Mouse (Mus musculus) midbrain, embryonic 13.5 days (tissue): ENCODE measurements around the gene Anxa8. TPM values are rescaled to one million over a fixed set of nuclear protein-coding genes. Genes with fewer than 3 reads are reported as not detected.
A peak's percentile ranks its signal among the peaks of the same experiment; 100 is the strongest.

ENCODE experiments used
- ATAC-seq: fragments of 200-750 bp; cut with Nextera tagmentation; 2 replicates; pipeline ENCODE4 v1.8.0; 2017; ENCODE audit warnings: mild to moderate bottlenecking, moderate TSS enrichment, moderate library complexity
- H3K27ac ChIP-seq: fragments of 300-500 bp; sonication (generic); 2 replicates; pipeline ENCODE4 v1.5.1; 2015; ENCODE audit warnings: inconsistent platforms, mild to moderate bottlenecking, moderate library complexity
- H3K27me3 ChIP-seq: fragments of 300-500 bp; sonication (generic); 2 replicates; pipeline ENCODE4 v1.6.1; 2015; ENCODE audit warnings: mild to moderate bottlenecking, inconsistent platforms
- H3K36me3 ChIP-seq: fragments of 300-500 bp; sonication (generic); 2 replicates; pipeline ENCODE4 v1.6.1; 2015; ENCODE audit warnings: mild to moderate bottlenecking, inconsistent platforms
- H3K4me1 ChIP-seq: fragments of 300-500 bp; sonication (generic); replicated peaks from 2 replicates; pipeline ENCODE4 v1.6.1; 2015; ENCODE audit warnings: inconsistent platforms
- H3K4me2 ChIP-seq: fragments of 300-500 bp; sonication (generic); replicated peaks from 2 replicates; pipeline ENCODE4 v1.6.1; 2015; ENCODE audit warnings: moderate library complexity, mild to moderate bottlenecking, inconsistent platforms
- H3K4me3 ChIP-seq: fragments of 300-500 bp; sonication (generic); replicated peaks from 2 replicates; pipeline ENCODE4 v1.5.1; 2015; ENCODE audit warnings: mild to moderate bottlenecking, inconsistent platforms
- H3K9ac ChIP-seq: fragments of 300-500 bp; sonication (generic); replicated peaks from 2 replicates; pipeline ENCODE4 v1.6.1; 2015; ENCODE audit warnings: mild to moderate bottlenecking, inconsistent platforms
- H3K9me3 ChIP-seq: fragments of 300-500 bp; sonication (generic); 2 replicates; pipeline ENCODE4 v1.6.1; 2016; ENCODE audit warnings: mild to moderate bottlenecking, inconsistent platforms
- WGBS: fragments of 180-500 bp; shearing (Covaris S2); methylation state at CpG from one replicate; pipeline ENCODE4 v1.1.7; 2015; 5-methylcytosine and 5-hydroxymethylcytosine counted together
- polyA plus RNA-seq: library from polyadenylated mRNA; unstranded; fragments of >200 nt; fragmentation: Nextera tagmentation; extraction: Ambion mirVana; gene quantifications from 2 replicates; pipeline ENCODE4 v1.2.1, GENCODE M21; 2015

Gene Anxa8
- polyA plus RNA-seq, 1 experiment from 2014 or later: not detected

GRCm38 (mm10) chr14:34120923-34121351 is 35.2 kb downstream of the Anxa8 start:
- H3K4me2 ChIP-seq: no peak overlapping the region
- no peak overlapping the region for H3K27ac ChIP-seq
- no peaks in the 10 kb centered on the region for H3K4me1 ChIP-seq
- no peaks in the 10 kb centered on the region for H3K27me3 ChIP-seq
- no peak overlapping the region for H3K9ac ChIP-seq
- no peak overlapping the region for H3K4me3 ChIP-seq
- no peaks in the 10 kb centered on the region for H3K9me3 ChIP-seq
- no peaks in the 10 kb centered on the region for H3K36me3 ChIP-seq
- no peak for ATAC-seq
- 92% methylated on average over 3 of the region's 3 CpGs for WGBS

- no peak for ATAC-seq
- WGBS: 95% methylated on average over 4 of the region's 4 CpGs
- Histone ChIP-seq H3K4me1 (no peaks in the 10 kb centered on the region), H3K4me2 (no peak overlapping the region), H3K36me3 (no peaks in the 10 kb centered on the region), H3K9ac (no peak overlapping the region), H3K4me3 (no peak overlapping the region), H3K27ac (no peak overlapping the region), H3K27me3 (no peaks in the 10 kb centered on the region), H3K9me3 (no peaks in the 10 kb centered on the region)
Observed at GRCm38 (mm10) chr14:34121691-34122090, 35.9 kb downstream of the Anxa8 start.

- H3K36me3 ChIP-seq: no peaks in the 10 kb centered on the region
- H3K4me2 ChIP-seq: no peak overlapping the region
- H3K27me3 ChIP-seq: no peaks in the 10 kb centered on the region
- 0 out of 2 replicates have a peak, but pooled peaks cover 7% of the 10 kb centered on the region for H3K4me1 ChIP-seq
- H3K9ac ChIP-seq: no peak overlapping the region
- WGBS: 74% methylated on average over 6 of the region's 6 CpGs
- no peak overlapping the region for H3K27ac ChIP-seq
- no peaks in the 10 kb centered on the region for H3K9me3 ChIP-seq
- no peak overlapping the region for H3K4me3 ChIP-seq
- peak; percentile 24; the same call in 1 of the 2 replicates for ATAC-seq
Observed at GRCm38 (mm10) chr14:34131216-34131615, 45.4 kb downstream of the Anxa8 start.

GRCm38 (mm10) chr14:34135391-34135790 is 49.6 kb downstream of the Anxa8 start:
- H3K36me3 ChIP-seq: no peaks in the 10 kb centered on the region
- 0 out of 2 replicates have a peak, but pooled peaks cover 7% of the 10 kb centered on the region for H3K4me1 ChIP-seq
- H3K27ac ChIP-seq: no peak overlapping the region
- H3K9me3 ChIP-seq: no peaks in the 10 kb centered on the region
- H3K27me3 ChIP-seq: no peaks in the 10 kb centered on the region
- no peak overlapping the region for H3K9ac ChIP-seq
- H3K4me3 ChIP-seq: no peak overlapping the region
- no peak for ATAC-seq
- no peak overlapping the region for H3K4me2 ChIP-seq

GRCm38 (mm10) chr14:34139671-34140664 is 54.2 kb downstream of the Anxa8 start:
- H3K4me3 ChIP-seq: no peak overlapping the region
- H3K4me2 ChIP-seq: no peak overlapping the region
- no peaks in the 10 kb centered on the region for H3K9me3 ChIP-seq
- no peak overlapping the region for H3K27ac ChIP-seq
- no peaks in the 10 kb centered on the region for H3K27me3 ChIP-seq
- 75% methylated on average over 15 of the region's 15 CpGs for WGBS
- ATAC-seq: no peak
- H3K36me3 ChIP-seq: no peaks in the 10 kb centered on the region
- no peak overlapping the region for H3K9ac ChIP-seq
- no peaks in the 10 kb centered on the region for H3K4me1 ChIP-seq

GRCm38 (mm10) chr14:34142316-34142715 is 56.5 kb downstream of the Anxa8 start:
- Histone ChIP-seq H3K27me3 (no peaks in the 10 kb centered on the region), H3K9me3 (no peaks in the 10 kb centered on the region), H3K4me3 (no peak overlapping the region), H3K36me3 (no peaks in the 10 kb centered on the region), H3K4me1 (no peaks in the 10 kb centered on the region), H3K4me2 (no peak overlapping the region), H3K27ac (no peak overlapping the region), H3K9ac (no peak overlapping the region)
- WGBS: 90% methylated on average over 1 of the region's 1 CpGs
- ATAC-seq: no peak

GRCm38 (mm10) chr14:34142915-34143314 is 57.1 kb downstream of the Anxa8 start:
- no peaks in the 10 kb centered on the region for H3K4me1 ChIP-seq
- H3K27me3 ChIP-seq: no peaks in the 10 kb centered on the region
- H3K9ac ChIP-seq: no peak overlapping the region
- H3K9me3 ChIP-seq: no peaks in the 10 kb centered on the region
- 92% methylated on average over 10 of the region's 10 CpGs for WGBS
- no peak overlapping the region for H3K4me2 ChIP-seq
- H3K4me3 ChIP-seq: no peak overlapping the region
- H3K36me3 ChIP-seq: no peaks in the 10 kb centered on the region
- H3K27ac ChIP-seq: no peak overlapping the region
- ATAC-seq: no peak

Other genes with a start within 250 kb of the Anxa8 start
- gene Gdf10, start 162.4 kb upstream of the Anxa8 start, polyA plus RNA-seq: 1.1 and 1.8 TPM in 2 replicates
- not detected in 2 replicates for gene Gdf2, start 144.9 kb upstream of the Anxa8 start, polyA plus RNA-seq
- gene Rbp3, start 132.0 kb upstream of the Anxa8 start, polyA plus RNA-seq: not detected in 2 replicates
- gene Zfp488, start 107.2 kb upstream of the Anxa8 start, polyA plus RNA-seq: 0.46 and 0.54 TPM in 2 replicates
- not detected in 2 replicates for gene Gm30083, start 70.8 kb upstream of the Anxa8 start, polyA plus RNA-seq
- gene Gm5460, start 69.2 kb upstream of the Anxa8 start, polyA plus RNA-seq: not detected in 2 replicates
- gene Antxrl, start 33.3 kb upstream of the Anxa8 start, polyA plus RNA-seq: not detected in 2 replicates
- not detected in 2 replicates for gene A630023A22Rik, start 16.8 kb downstream of the Anxa8 start, polyA plus RNA-seq
- gene Npy4r, start 66.5 kb downstream of the Anxa8 start, polyA plus RNA-seq: 0.11 and 0.14 TPM in 2 replicates
- gene Gprin2, start 115.7 kb downstream of the Anxa8 start, polyA plus RNA-seq: 5.3 and 5.4 TPM in 2 replicates
- 0.49 and 0.63 TPM in 2 replicates for gene Syt15, start 133.6 kb downstream of the Anxa8 start, polyA plus RNA-seq
- 6.4 and 7.2 TPM in 2 replicates for gene Shld2, start 224.5 kb downstream of the Anxa8 start, polyA plus RNA-seq
- gene Glud1, start 224.7 kb downstream of the Anxa8 start, polyA plus RNA-seq: 79.2 and 91.7 TPM in 2 replicates